Mouse (Mus musculus) right cerebral cortex, postnatal 14 days (tissue): ENCODE results near the gene D130040H23Rik.
"Not testable (repeated sequence)": the region's sequence is repeated elsewhere in the genome, so short reads cannot be mapped to it uniquely, and the experiment has no call there.

ENCODE experiments used
- DNase-seq: peaks from one replicate; pipeline ENCODE4 v3.0.0; 2022

Gene D130040H23Rik

GRCm38 (mm10) chr8:69270386-69271202 is at the start of gene D130040H23Rik:
Gene D130040H23Rik (plus strand): TSS chr8:69271080.
- DNase-seq, result peak; percentile 66

DNA sequence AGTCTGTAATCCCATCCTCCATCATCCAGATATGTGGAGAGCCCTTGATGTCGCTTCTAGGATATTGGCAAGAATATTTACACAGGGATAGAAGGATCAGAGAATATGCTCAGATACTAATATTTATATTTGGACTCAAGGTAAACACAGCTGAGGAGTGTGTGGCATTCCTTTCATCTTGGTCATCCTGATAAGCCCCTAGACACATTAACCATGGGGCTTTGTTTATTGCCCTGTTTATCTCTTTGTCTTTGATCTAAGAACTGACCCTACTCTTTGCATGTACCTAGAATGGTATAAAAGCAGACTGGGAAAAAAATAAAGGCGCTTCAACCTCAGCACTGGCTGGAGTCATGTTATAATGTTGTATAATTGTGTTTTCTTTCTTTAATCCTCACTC is 28.3 kb upstream of the D130040H23Rik start:
- DNase-seq, result no peak

- DNase-seq, result peak; percentile 11
These were observed 2.4 kb upstream of the D130040H23Rik start for GRCm38 (mm10) chr8:69268525-69268924.

DNA sequence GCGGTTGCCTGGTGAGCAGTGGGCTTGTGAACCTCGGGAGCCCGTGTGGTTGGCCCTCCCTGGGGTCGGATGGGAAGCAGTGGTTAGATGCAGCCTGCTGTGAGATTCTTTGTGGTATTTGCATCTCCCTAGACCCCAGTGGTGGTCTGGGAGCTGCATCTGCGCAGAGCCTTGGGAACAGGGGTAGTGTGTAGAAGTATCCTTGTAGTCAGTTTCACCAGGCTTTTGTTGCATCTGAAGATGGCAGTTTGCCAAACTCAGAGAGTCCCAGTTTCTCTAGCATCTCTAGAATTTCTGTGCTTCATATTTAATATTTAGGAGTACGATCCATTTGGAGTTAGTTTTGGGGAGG is 299 bp downstream of the D130040H23Rik start:
- no peak for DNase-seq

GRCm38 (mm10) chr8:69272435-69272834 is 1.6 kb downstream of the D130040H23Rik start:
- DNase-seq, result no peak

GRCm38 (mm10) chr8:69324771-69325170 is 53.9 kb downstream of the D130040H23Rik start:
- no peak for DNase-seq

DNA sequence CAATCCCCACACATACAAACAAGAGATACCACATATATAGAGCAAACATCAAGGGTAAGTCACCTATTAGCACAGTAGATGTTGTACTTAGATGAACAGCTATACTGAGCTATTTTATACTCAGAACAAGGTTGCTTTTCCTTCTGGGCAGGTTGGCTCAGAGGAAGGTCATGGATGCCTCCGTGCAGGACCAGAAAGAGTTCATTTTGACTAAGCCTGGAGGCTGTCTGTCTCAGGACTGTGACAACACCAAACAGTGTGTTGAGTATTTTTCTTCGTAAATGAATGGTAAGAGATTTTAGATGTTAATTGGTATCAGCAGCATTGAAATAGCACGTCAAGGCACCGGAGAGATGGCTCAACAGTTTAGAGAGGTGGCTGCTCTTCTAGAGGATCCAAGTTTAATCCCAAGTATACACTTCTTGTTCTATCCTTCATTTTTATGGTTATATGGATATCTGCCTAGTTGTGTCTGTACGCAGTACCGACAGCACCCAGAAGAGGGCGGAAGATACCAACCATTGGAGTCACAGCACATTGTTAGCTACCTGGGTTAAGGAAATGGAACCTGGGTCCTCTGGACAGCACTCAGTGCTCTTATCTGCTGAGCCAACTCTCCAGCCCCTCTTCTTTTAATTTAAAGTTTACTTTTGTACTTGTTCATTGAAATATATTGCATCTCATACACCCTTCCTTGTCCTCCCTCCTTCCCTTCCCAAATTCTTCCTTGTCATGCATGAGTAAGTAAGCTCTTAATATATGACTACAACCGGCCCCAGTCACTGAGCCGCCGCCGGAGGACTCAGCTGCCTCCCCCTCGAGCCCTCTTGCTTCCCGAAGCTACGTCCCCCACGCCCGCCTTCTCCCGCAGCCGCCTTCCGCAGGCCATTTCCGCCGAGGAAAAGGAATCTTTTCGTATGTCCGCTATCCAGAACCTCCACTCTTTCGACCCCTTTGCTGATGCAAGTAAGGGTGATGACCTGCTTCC is 57.7 kb downstream of the D130040H23Rik start:
- DNase-seq, result peak; percentile 89

DNA sequence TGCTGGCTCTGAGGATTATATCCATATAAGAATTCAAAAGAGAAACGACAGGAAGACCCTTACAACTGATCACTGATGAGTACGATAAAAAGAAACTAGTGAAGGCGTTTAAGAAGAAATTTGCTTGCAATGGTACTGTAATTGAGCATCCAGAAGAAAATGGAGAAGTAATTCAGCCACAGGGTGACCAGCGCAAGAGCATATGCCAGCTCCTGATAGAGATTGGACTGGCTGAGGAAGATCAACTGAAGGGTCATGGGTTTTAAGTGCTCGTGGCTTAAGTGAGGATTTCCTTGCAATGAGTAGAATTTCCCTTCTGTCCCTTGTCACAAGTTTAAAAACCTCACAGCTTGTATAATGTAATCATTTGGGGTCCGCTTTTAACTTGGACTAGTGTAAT is 58.4 kb downstream of the D130040H23Rik start:
- DNase-seq, result not testable (repeated sequence)
